Mouse (Mus musculus) stomach, postnatal 0 days (tissue): Measurements from ENCODE around the gene BC030499.

Source experiments
- CTCF ChIP-seq: IDR thresholded peaks from 2 replicates; pipeline ENCODE4 v1.5.1; 2016; ENCODE audit warnings: antibody characterized with exemption, low read depth, mild to moderate bottlenecking, moderate library complexity
- EP300 ChIP-seq: optimal IDR thresholded peaks from 2 replicates; pipeline ENCODE3; 2016; ENCODE audit warnings: antibody characterized with exemption

- TF ChIP-seq CTCF, result no peak
- no peak for TF ChIP-seq EP300
Observed at GRCm38 (mm10) chr11:78305272-78305671, 14.6 kb downstream of the BC030499 start.
